Comparison of ENCODE assay signal across 13 mouse cellular contexts in the genomic region with DNA sequence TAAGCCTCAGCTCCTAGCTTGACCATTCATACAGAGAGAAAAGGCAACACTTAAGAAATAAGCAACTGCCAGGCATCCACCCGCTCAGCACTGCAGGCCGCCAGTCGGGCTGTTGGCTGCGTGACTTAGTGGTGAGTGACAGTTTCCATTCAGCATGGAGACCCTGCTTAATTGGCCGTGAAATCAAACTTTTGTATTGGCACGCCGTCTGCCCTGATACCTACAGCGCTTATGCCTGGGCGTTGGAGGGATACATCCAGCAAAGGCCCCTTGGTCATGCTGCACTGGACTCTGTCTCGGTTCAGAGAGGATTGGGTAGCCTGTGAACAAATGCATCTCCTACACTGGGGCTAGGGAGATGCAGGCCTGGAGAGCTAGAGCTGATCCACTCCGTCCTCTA.
DNase-seq lines count a peak whose midpoint lies in the region; ATAC-seq and TF ChIP-seq lines count a peak whose summit lies in the region.
"Had no signal": no experiment of that assay in that cellular context is flagged by ENCODE, and none has a peak within 500 bp of the region (broad histone marks: within the 10 kb centered on the region; RNA-seq: fewer than 3 reads in every experiment).

No protein-coding gene starts in this region.

- no peak overlapping the region for H3K4me3 ChIP-seq in kidney, postnatal 0 days (replicated peaks; ENCODE audit: low read depth, low read length)
- H3K4me3 ChIP-seq in forebrain, embryonic 15.5 days: no peak overlapping the region
- H3K4me3 ChIP-seq in midbrain, embryonic 12.5 days: no peak overlapping the region
- H3K4me3 ChIP-seq: heart, adult 2 months; layer of hippocampus, adult 2 months had no signal

- 0 out of 2 replicates have a peak, but pooled peaks have one; percentile 56 for ATAC-seq in kidney, postnatal 0 days (replicated peaks; ENCODE audit: low FRiP score, low read depth)
- ATAC-seq in forebrain, embryonic 15.5 days (replicated peaks): peak; percentile 64
- peak; percentile 85 for ATAC-seq in midbrain, embryonic 12.5 days (ENCODE audit: low FRiP score, low read depth)

- DNase-seq in kidney, postnatal 0 days (ENCODE audit: low spot score): peak; percentile 37
- no peak for DNase-seq in kidney, adult 18-20 months
- DNase-seq in retina, postnatal 7 days (ENCODE audit: low read depth, low spot score): peak; percentile 5
- DNase-seq in adrenal gland, postnatal 10 days: no peak
- no peak for DNase-seq in cerebellum, adult 9-10 months
- no peak for DNase-seq in spleen, postnatal 14 days (ENCODE audit: low spot score in 2 of 2)
- DNase-seq: cerebellum, postnatal 36 days; heart, adult 2 months; liver; thymus, postnatal 4 days had no signal

- H3K36me3 ChIP-seq in kidney, postnatal 0 days (ENCODE audit: insufficient read depth, low read length): 0 out of 2 replicates have a peak, but pooled peaks cover 3% of the 10 kb centered on the region
- H3K36me3 ChIP-seq in forebrain, embryonic 15.5 days: no peaks in the 10 kb centered on the region
- no peaks in the 10 kb centered on the region; the same call in 1 of the 2 replicates for H3K36me3 ChIP-seq in midbrain, embryonic 12.5 days

- no peak for TF ChIP-seq CTCF in kidney, postnatal 0 days (IDR thresholded peaks at IDR 0.05; ENCODE audit: low read depth)

- H3K4me1 ChIP-seq in kidney, postnatal 0 days (replicated peaks; ENCODE audit: insufficient read depth, low read length): no peaks in the 10 kb centered on the region
- peaks cover 18% of the 10 kb centered on the region for H3K4me1 ChIP-seq in forebrain, embryonic 15.5 days
- H3K4me1 ChIP-seq in midbrain, embryonic 12.5 days: peaks cover 29% of the 10 kb centered on the region

- no peak overlapping the region for H3K27ac ChIP-seq in kidney, postnatal 0 days
- H3K27ac ChIP-seq in forebrain, embryonic 15.5 days (replicated peaks): no peak overlapping the region
- 0 out of 2 replicates have a peak overlapping the region, but pooled peaks have one; percentile 15 for H3K27ac ChIP-seq in midbrain, embryonic 12.5 days (replicated peaks)
- H3K27ac ChIP-seq: heart, adult 2 months; layer of hippocampus, adult 2 months had no signal

- H3K9me3 ChIP-seq in kidney, postnatal 0 days (replicated peaks; ENCODE audit: low read length): no peaks in the 10 kb centered on the region
- no peaks in the 10 kb centered on the region for H3K9me3 ChIP-seq in forebrain, embryonic 15.5 days
- H3K9me3 ChIP-seq in midbrain, embryonic 12.5 days: peaks cover 5% of the 10 kb centered on the region; the same call in 1 of the 2 replicates

- no peak overlapping the region for H3K9ac ChIP-seq in kidney, postnatal 0 days (ENCODE audit: low read depth, low read length)
- H3K9ac ChIP-seq in forebrain, embryonic 15.5 days (replicated peaks): no peak overlapping the region
- no peak overlapping the region for H3K9ac ChIP-seq in midbrain, embryonic 12.5 days (replicated peaks)

- no peak overlapping the region for H3K4me2 ChIP-seq in kidney, postnatal 0 days (ENCODE audit: low read length)
- no peak overlapping the region for H3K4me2 ChIP-seq in forebrain, embryonic 15.5 days (replicated peaks)
- H3K4me2 ChIP-seq in midbrain, embryonic 12.5 days (replicated peaks): peak overlapping the region; percentile 21

- WGBS in kidney, postnatal 0 days: 47% methylated on average over 11 of the region's 11 CpGs
- WGBS in forebrain, embryonic 15.5 days: 6% methylated on average over 11 of the region's 11 CpGs
- 8% methylated on average over 11 of the region's 11 CpGs for WGBS in midbrain, embryonic 12.5 days

- H3K27me3 ChIP-seq in kidney, postnatal 0 days (ENCODE audit: insufficient read depth, low read length): no peaks in the 10 kb centered on the region
- H3K27me3 ChIP-seq in forebrain, embryonic 15.5 days: no peaks in the 10 kb centered on the region
- H3K27me3 ChIP-seq in midbrain, embryonic 12.5 days: peaks cover 73% of the 10 kb centered on the region

Comparison
In these comparisons a context has a peak if more than half of its experiments do, and no peak if none do; other contexts are left out.
1. DNase-seq: peak in kidney, postnatal 0 days (single experiment) and retina, postnatal 7 days (single experiment); none in kidney, adult 18-20 months (single experiment), adrenal gland, postnatal 10 days (single experiment), cerebellum, adult 9-10 months (single experiment) and spleen, postnatal 14 days (0 of 2).
2. Peak in every context shown above with its lines, with median percentiles within 50 percentile points of each other: ATAC-seq.